Mouse (Mus musculus) forebrain, embryonic 11.5 days (tissue): ENCODE measurements around the gene Cops9. TPM values are rescaled to one million over a fixed set of nuclear protein-coding genes. Genes with fewer than 3 reads are reported as not detected.

Experiments
- ATAC-seq: fragments of 200-750 bp; cut with Nextera tagmentation; replicated peaks from 2 replicates; pipeline ENCODE4 v1.8.0; 2017; ENCODE audit warnings: moderate TSS enrichment; ENCODE audit not compliant: low FRiP score
- DNase-seq: peaks from one replicate; pipeline ENCODE4 v3.0.0-alpha.2; 2017; ENCODE audit warnings: low spot score
- H3K27ac ChIP-seq: fragments of 300-500 bp; sonication (generic); 2 replicates; pipeline ENCODE4 v1.5.1; 2014; ENCODE audit warnings: low read depth, low read length
- H3K27me3 ChIP-seq: fragments of 300-500 bp; sonication (generic); 2 replicates; pipeline ENCODE4 v1.6.1; 2014; ENCODE audit warnings: mild to moderate bottlenecking, low read length, mixed read lengths; ENCODE audit not compliant: control insufficient read depth, insufficient read depth
- H3K36me3 ChIP-seq: fragments of 300-500 bp; sonication (generic); 2 replicates; pipeline ENCODE4 v1.6.1; 2014; ENCODE audit warnings: mild to moderate bottlenecking, low read length, moderate library complexity, mixed read lengths; ENCODE audit not compliant: control insufficient read depth, insufficient read depth
- H3K4me1 ChIP-seq: fragments of 300-500 bp; sonication (generic); replicated peaks from 2 replicates; pipeline ENCODE4 v1.6.1; 2014; ENCODE audit warnings: low read length, mixed read lengths; ENCODE audit not compliant: control insufficient read depth, insufficient read depth
- H3K4me2 ChIP-seq: fragments of 300-500 bp; sonication (generic); 2 replicates; pipeline ENCODE4 v1.6.1; 2014; ENCODE audit warnings: low read depth, mild to moderate bottlenecking, low read length, moderate library complexity, mixed read lengths; ENCODE audit not compliant: severe bottlenecking
- H3K4me3 ChIP-seq: fragments of 300-500 bp; sonication (generic); 2 replicates; pipeline ENCODE4 v1.5.1; 2014; ENCODE audit warnings: low read depth, low read length
- H3K9ac ChIP-seq: fragments of 300-500 bp; sonication (generic); 2 replicates; pipeline ENCODE4 v1.6.1; 2014; ENCODE audit warnings: low read length
- H3K9me3 ChIP-seq: fragments of 300-500 bp; sonication (generic); 2 replicates; pipeline ENCODE4 v1.6.1; 2016; ENCODE audit warnings: low read length, mixed read lengths; ENCODE audit not compliant: control insufficient read depth
- WGBS: fragments of 180-500 bp; shearing (Covaris S2); extraction: QIAGEN DNeasy Blood & Tissue Kit; methylation state at CpG from one replicate; pipeline ENCODE4 v1.1.7; 2014; 5-methylcytosine and 5-hydroxymethylcytosine counted together
- polyA plus RNA-seq: library from polyadenylated mRNA; unstranded; fragments of >200 nt; fragmentation: Nextera tagmentation; extraction: Ambion mirVana; gene quantifications from 2 replicates; pipeline ENCODE4 v1.2.1, GENCODE M21; 2014

Cops9 gene
- polyA plus RNA-seq, result 346 and 366 TPM in 2 replicates

- Histone ChIP-seq H3K9me3 (no peaks in the 10 kb centered on the region), H3K4me1 (peaks cover 6% of the 10 kb centered on the region; the same call in 1 of the 2 replicates), H3K4me2 (peak within 1 kb of the TSS; percentile 80), H3K9ac (peak within 1 kb of the TSS; percentile 91), H3K27me3 (no peaks in the 10 kb centered on the region), H3K36me3 (peaks cover 1% of the 10 kb centered on the region; the same call in 1 of the 2 replicates), H3K27ac (no peak within 1 kb of the TSS), H3K4me3 (peak within 1 kb of the TSS; percentile 78)
- 2% methylated on average over 50 of the region's 50 CpGs for WGBS
- DNase-seq (peak; percentile 93), ATAC-seq (peak; percentile 92)
These were observed at the start of gene Cops9 for GRCm38 (mm10) chr1:92641514-92642272. TSS of gene Cops9 (minus strand) at chr1:92641985.

- ATAC-seq (no peak), DNase-seq (no peak)
- Histone ChIP-seq H3K4me3 (no peak overlapping the region), H3K9me3 (no peaks in the 10 kb centered on the region), H3K9ac (no peak overlapping the region), H3K27me3 (no peaks in the 10 kb centered on the region), H3K27ac (no peak overlapping the region), H3K36me3 (no peaks in the 10 kb centered on the region), H3K4me1 (no peaks in the 10 kb centered on the region), H3K4me2 (no peak overlapping the region)
- 83% methylated on average over 3 of the region's 3 CpGs for WGBS
These were observed 49.5 kb upstream of the Cops9 start for GRCm38 (mm10) chr1:92691166-92691844.

GRCm38 (mm10) chr1:92686994-92687393 is 45.2 kb upstream of the Cops9 start:
- no peaks in the 10 kb centered on the region for H3K4me1 ChIP-seq
- no peaks in the 10 kb centered on the region for H3K36me3 ChIP-seq
- no peak for DNase-seq
- H3K27ac ChIP-seq, result no peak overlapping the region
- 72% methylated on average over 8 of the region's 8 CpGs for WGBS
- no peak overlapping the region for H3K9ac ChIP-seq
- no peak overlapping the region for H3K4me2 ChIP-seq
- no peak overlapping the region for H3K4me3 ChIP-seq
- no peak for ATAC-seq
- H3K9me3 ChIP-seq, result no peaks in the 10 kb centered on the region
- no peaks in the 10 kb centered on the region for H3K27me3 ChIP-seq

- Histone ChIP-seq H3K4me3 (no peak overlapping the region), H3K36me3 (no peaks in the 10 kb centered on the region), H3K27ac (no peak overlapping the region), H3K9me3 (no peaks in the 10 kb centered on the region), H3K9ac (no peak overlapping the region), H3K4me2 (no peak overlapping the region), H3K4me1 (peaks cover 4% of the 10 kb centered on the region; the same call in 1 of the 2 replicates), H3K27me3 (no peaks in the 10 kb centered on the region)
- ATAC-seq, result no peak
- DNase-seq, result no peak
- WGBS, result 93% methylated on average over 8 of the region's 8 CpGs
These were observed 41.4 kb upstream of the Cops9 start for GRCm38 (mm10) chr1:92683151-92683550.

- no peak overlapping the region for H3K4me2 ChIP-seq
- no peak for DNase-seq
- H3K36me3 ChIP-seq, result no peaks in the 10 kb centered on the region
- 0 out of 2 replicates have a peak, but pooled peaks have one; percentile 27 for ATAC-seq
- H3K9me3 ChIP-seq, result no peaks in the 10 kb centered on the region
- no peak overlapping the region for H3K4me3 ChIP-seq
- H3K9ac ChIP-seq, result no peak overlapping the region
- 33% methylated on average over 16 of the region's 16 CpGs for WGBS
- no peaks in the 10 kb centered on the region for H3K27me3 ChIP-seq
- peaks cover 4% of the 10 kb centered on the region; the same call in 1 of the 2 replicates for H3K4me1 ChIP-seq
- no peak overlapping the region for H3K27ac ChIP-seq
These were observed 39.2 kb upstream of the Cops9 start for GRCm38 (mm10) chr1:92680668-92681603.

DNA sequence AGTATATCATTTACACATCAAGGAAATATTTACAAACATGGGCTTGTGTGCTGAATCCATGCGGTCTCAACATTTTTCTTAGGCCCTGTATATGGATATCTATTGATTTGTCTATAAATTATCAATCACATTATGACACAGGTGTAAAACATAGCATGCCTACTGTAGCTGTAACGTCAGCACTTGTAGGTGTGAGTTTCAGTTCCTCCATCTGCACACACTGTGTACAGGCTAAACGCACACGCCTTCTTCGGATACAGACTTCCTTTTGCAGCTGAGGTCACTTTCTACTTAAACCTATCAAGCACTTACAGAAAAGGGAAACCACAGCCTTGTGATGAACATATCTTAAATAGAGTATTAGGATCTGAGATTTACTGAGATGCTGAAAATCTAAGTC is 37.0 kb upstream of the Cops9 start:
- H3K9ac ChIP-seq, result no peak overlapping the region
- H3K4me1 ChIP-seq, result peaks cover 4% of the 10 kb centered on the region; the same call in 1 of the 2 replicates
- no peaks in the 10 kb centered on the region for H3K9me3 ChIP-seq
- H3K4me3 ChIP-seq, result no peak overlapping the region
- H3K36me3 ChIP-seq, result no peaks in the 10 kb centered on the region
- no peaks in the 10 kb centered on the region for H3K27me3 ChIP-seq
- H3K27ac ChIP-seq, result no peak overlapping the region
- 90% methylated on average over 5 of the region's 5 CpGs for WGBS
- DNase-seq (no peak), ATAC-seq (no peak)
- no peak overlapping the region for H3K4me2 ChIP-seq

GRCm38 (mm10) chr1:92676676-92676975 is 34.8 kb upstream of the Cops9 start:
- Histone ChIP-seq H3K4me3 (no peak overlapping the region), H3K27me3 (no peaks in the 10 kb centered on the region), H3K4me2 (no peak overlapping the region), H3K27ac (no peak overlapping the region), H3K36me3 (no peaks in the 10 kb centered on the region), H3K9ac (no peak overlapping the region), H3K9me3 (no peaks in the 10 kb centered on the region), H3K4me1 (peaks cover 4% of the 10 kb centered on the region; the same call in 1 of the 2 replicates)
- DNase-seq, result no peak
- no peak for ATAC-seq
- WGBS, result 91% methylated on average over 3 of the region's 3 CpGs

GRCm38 (mm10) chr1:92675932-92676675 is 34.3 kb upstream of the Cops9 start:
- Histone ChIP-seq H3K4me3 (no peak overlapping the region), H3K9me3 (no peaks in the 10 kb centered on the region), H3K4me1 (peaks cover 4% of the 10 kb centered on the region; the same call in 1 of the 2 replicates), H3K9ac (no peak overlapping the region), H3K27ac (no peak overlapping the region), H3K36me3 (no peaks in the 10 kb centered on the region), H3K27me3 (no peaks in the 10 kb centered on the region), H3K4me2 (no peak overlapping the region)
- DNase-seq, result no peak
- ATAC-seq, result no peak
- WGBS, result 83% methylated on average over 10 of the region's 10 CpGs
